Mouse (Mus musculus): ENCODE measurements around the gene Fkbp11.

- TF ChIP-seq POLR2A (IDR thresholded peaks at IDR 0.05; ENCODE audit: borderline replicate concordance, extremely low read depth, insufficient read depth, insufficient read length, poor library complexity, severe bottlenecking), result no peak
- no peak for TF ChIP-seq CTCF (IDR thresholded peaks at IDR 0.05; ENCODE audit: borderline replicate concordance, extremely low read depth, insufficient read depth, insufficient read length)
Measured at GRCm38 (mm10) chr15:98677977-98678376, 50.0 kb downstream of the Fkbp11 start.

All from brain, embryonic 14.5 days (tissue).